Mouse (Mus musculus): Measurements from ENCODE around the gene Trub1. TPM values are rescaled to one million over a fixed set of nuclear protein-coding genes. Genes with fewer than 3 reads are reported as not detected.

Trub1 gene
- polyA plus RNA-seq (2014; fragmentation: Nextera tagmentation; extraction: Ambion mirVana), result 27.5 and 28.9 TPM in 2 replicates

DNA sequence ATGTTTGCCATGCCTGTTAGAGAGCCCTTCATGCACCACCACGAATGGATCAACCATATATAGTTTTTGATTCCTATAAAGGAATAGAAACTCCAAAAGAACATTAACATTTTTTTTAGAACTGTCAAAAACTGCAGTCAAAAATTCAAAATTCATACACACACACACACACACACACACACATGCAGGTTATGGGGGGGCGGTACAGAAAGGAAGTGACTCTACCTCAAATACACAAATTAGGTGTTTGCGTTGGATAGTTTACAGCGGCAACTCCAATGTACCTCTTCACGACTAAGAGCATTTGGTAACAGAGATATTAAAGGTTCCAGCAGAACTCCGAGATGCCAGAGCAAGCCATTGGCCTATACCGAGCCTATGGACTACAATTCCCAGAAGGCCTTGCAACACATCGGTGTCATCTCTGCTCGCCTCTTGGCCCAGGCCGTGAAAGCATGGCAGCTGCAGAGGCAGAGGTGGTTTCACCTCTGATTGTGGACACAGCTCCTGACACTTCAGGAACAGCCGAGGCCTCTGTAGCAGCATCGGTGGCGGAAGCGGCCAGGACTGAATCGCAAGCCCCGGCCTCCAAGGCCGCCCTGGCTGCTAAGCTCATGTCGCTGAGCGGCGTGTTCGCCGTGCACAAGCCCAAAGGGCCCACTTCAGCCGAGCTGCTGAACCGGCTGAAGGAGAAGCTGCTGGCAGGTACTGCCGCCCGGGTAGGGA, at the start of gene Trub1:
TSS of gene Trub1 (plus strand) at position 421 of the 726 bp plus-strand sequence.
- H3K36me3 ChIP-seq (ENCODE audit: control insufficient read depth, insufficient read depth, low read length), result no peaks in the 10 kb centered on the region
- no peaks in the 10 kb centered on the region for H3K9me3 ChIP-seq (ENCODE audit: control insufficient read depth, low read length)
- H3K4me3 ChIP-seq (ENCODE audit: low read depth, low read length), result peak within 1 kb of the TSS; percentile 91
- H3K4me2 ChIP-seq, result peak within 1 kb of the TSS; percentile 62
- peak within 1 kb of the TSS; percentile 83 for H3K9ac ChIP-seq (ENCODE audit: low read depth, low read length)
- peaks cover 6% of the 10 kb centered on the region for H3K4me1 ChIP-seq (replicated peaks; ENCODE audit: control insufficient read depth, insufficient read depth, low read length)
- no peaks in the 10 kb centered on the region for H3K27me3 ChIP-seq (replicated peaks; ENCODE audit: control insufficient read depth, insufficient read depth, low read length)
- ATAC-seq (replicated peaks; ENCODE audit: low FRiP score), result peak; percentile 97
- peak within 1 kb of the TSS; percentile 45; the same call in 1 of the 2 replicates for H3K27ac ChIP-seq (ENCODE audit: low read depth, low read length)
- 4% methylated on average over 26 of the region's 26 CpGs for WGBS
- DNase-seq (ENCODE audit: low spot score), result peak; percentile 80

DNA sequence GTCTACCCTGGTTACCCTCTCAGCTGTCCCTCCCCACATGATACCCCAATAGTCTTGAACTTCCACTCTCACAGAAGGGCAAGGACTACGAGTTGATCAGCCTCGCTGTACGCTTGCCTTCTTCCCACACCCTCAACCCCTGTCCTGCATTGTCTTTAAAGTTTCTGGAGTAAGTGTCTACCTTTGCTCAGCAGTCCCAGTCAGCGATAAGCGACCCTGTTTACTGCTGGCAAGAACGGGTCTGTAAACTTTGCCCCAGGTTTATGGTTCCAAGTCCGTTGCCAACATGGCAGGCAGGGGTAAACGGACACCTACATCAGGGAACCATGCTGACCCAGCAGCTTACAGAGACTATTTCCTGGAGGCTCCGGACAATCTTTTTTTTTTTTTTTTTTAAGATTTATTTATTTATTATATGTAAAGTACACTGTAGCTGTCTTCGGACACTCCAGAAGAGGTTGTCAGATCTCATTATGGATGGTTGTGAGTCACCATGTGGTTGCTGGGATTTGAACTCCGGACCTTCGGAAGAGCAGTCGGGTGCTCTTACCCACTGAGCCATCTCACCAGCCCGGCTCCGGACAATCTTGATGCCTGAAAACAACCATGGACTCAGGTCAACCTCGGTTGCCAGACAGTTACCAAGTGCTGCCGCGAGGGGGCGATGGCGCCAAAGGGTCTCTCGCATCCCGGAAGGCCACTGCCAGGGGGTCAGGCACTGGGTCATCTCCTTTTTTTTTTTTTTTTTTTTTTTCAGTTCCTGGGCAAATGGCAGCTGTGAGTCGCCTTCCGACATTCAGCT, 48.8 kb upstream of the Trub1 start:
- Histone ChIP-seq H3K4me1 (replicated peaks; ENCODE audit: control insufficient read depth, insufficient read depth, low read length) (peaks cover 11% of the 10 kb centered on the region), H3K4me3 (ENCODE audit: low read depth, low read length) (peak overlapping the region; percentile 34), H3K9ac (ENCODE audit: low read depth, low read length) (peak overlapping the region; percentile 58), H3K36me3 (ENCODE audit: control insufficient read depth, insufficient read depth, low read length) (no peaks in the 10 kb centered on the region), H3K9me3 (ENCODE audit: control insufficient read depth, low read length) (no peaks in the 10 kb centered on the region), H3K4me2 (peak overlapping the region; percentile 65), H3K27me3 (replicated peaks; ENCODE audit: control insufficient read depth, insufficient read depth, low read length) (no peaks in the 10 kb centered on the region), H3K27ac (ENCODE audit: low read depth, low read length) (peak overlapping the region; percentile 8; the same call in 1 of the 2 replicates)
- ATAC-seq (replicated peaks; ENCODE audit: low FRiP score) (peak; percentile 65), DNase-seq (ENCODE audit: low spot score) (peak; percentile 86)
- WGBS, result 13% methylated on average over 24 of the region's 24 CpGs

- Histone ChIP-seq H3K36me3 (ENCODE audit: control insufficient read depth, insufficient read depth, low read length) (no peaks in the 10 kb centered on the region), H3K4me2 (peak overlapping the region; percentile 65), H3K9ac (ENCODE audit: low read depth, low read length) (peak overlapping the region; percentile 58), H3K4me1 (replicated peaks; ENCODE audit: control insufficient read depth, insufficient read depth, low read length) (peaks cover 11% of the 10 kb centered on the region), H3K9me3 (ENCODE audit: control insufficient read depth, low read length) (no peaks in the 10 kb centered on the region), H3K4me3 (ENCODE audit: low read depth, low read length) (peak overlapping the region; percentile 34), H3K27me3 (replicated peaks; ENCODE audit: control insufficient read depth, insufficient read depth, low read length) (no peaks in the 10 kb centered on the region), H3K27ac (ENCODE audit: low read depth, low read length) (no peak overlapping the region)
- no peak for DNase-seq (ENCODE audit: low spot score)
- WGBS, result 16% methylated on average over 9 of the region's 9 CpGs
- no peak; the same call in 1 of the 2 replicates for ATAC-seq (replicated peaks; ENCODE audit: low FRiP score)
Observed at GRCm38 (mm10) chr19:57404502-57404848, 48.2 kb upstream of the Trub1 start.

DNA sequence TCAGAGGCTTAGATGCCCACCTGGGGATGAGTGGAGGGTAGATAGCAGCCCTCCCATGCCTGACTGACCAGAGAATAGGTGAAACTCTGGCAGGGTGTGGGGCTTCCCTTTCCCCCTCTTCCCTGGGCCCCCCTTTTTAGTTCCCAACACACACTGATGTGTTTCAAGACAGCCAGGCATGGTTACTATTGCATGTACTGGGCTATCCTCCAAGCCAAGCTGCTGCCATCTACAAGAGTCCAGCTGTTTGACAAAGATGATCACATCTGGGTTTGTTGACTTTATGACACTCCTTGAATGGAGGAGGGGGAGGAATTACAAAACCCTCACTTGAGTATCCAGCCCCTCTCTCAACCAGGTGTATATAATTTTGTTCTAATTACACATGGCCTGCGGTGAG, 44.8 kb upstream of the Trub1 start:
- no peak overlapping the region for H3K4me3 ChIP-seq (ENCODE audit: low read depth, low read length)
- H3K9me3 ChIP-seq (ENCODE audit: control insufficient read depth, low read length), result no peaks in the 10 kb centered on the region
- DNase-seq (ENCODE audit: low spot score), result no peak
- no peak overlapping the region for H3K27ac ChIP-seq (ENCODE audit: low read depth, low read length)
- H3K27me3 ChIP-seq (replicated peaks; ENCODE audit: control insufficient read depth, insufficient read depth, low read length), result no peaks in the 10 kb centered on the region
- no peak overlapping the region for H3K9ac ChIP-seq (ENCODE audit: low read depth, low read length)
- 97% methylated on average over 1 of the region's 1 CpGs for WGBS
- no peak for ATAC-seq (replicated peaks; ENCODE audit: low FRiP score)
- H3K36me3 ChIP-seq (ENCODE audit: control insufficient read depth, insufficient read depth, low read length), result no peaks in the 10 kb centered on the region
- H3K4me2 ChIP-seq, result no peak overlapping the region
- peaks cover 26% of the 10 kb centered on the region for H3K4me1 ChIP-seq (replicated peaks; ENCODE audit: control insufficient read depth, insufficient read depth, low read length)

DNA sequence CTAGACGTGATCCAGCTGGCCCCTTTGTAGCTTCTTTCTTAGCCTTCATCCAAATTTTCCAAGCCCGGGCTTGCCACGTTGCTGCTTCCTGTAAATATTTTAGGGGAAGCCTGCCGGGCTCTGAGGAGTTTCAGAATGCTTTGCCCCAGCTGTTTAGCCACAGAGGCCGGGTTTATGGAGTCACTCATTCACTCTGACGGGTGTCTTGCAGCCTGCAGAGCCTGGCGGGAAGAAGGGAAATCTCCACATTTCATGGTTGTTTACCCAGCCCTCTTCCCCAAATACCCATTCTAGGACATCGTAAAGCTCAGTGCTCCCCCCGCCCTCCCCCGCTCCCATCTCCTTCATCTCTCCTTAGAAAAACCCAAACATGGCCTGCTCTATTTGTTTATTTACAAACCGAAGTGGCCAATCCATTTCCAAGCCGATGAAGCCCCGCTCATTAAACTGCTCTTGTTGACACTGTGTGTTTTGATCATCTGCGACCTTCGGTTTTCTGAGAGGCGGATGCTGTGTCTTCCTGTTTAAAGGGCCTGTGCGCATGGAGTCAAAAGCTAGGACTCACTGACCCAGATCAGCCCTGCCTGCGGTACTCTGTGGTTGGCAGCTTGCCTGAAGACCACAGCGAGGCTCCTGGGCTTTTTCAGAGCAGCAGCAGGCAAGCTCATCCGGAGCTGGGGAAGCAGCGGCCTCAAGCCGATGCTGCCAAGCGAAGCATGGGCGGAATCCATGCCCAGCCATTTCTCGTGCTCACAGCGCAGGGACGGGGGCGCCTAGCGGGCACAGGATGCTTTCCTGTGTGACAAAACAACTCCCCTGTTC, 41.1 kb upstream of the Trub1 start:
- Histone ChIP-seq H3K36me3 (ENCODE audit: control insufficient read depth, insufficient read depth, low read length) (no peaks in the 10 kb centered on the region), H3K4me2 (peak overlapping the region; percentile 57), H3K27me3 (replicated peaks; ENCODE audit: control insufficient read depth, insufficient read depth, low read length) (no peaks in the 10 kb centered on the region), H3K4me3 (ENCODE audit: low read depth, low read length) (peak overlapping the region; percentile 28), H3K9me3 (ENCODE audit: control insufficient read depth, low read length) (no peaks in the 10 kb centered on the region), H3K9ac (ENCODE audit: low read depth, low read length) (peak overlapping the region; percentile 46; the same call in 1 of the 2 replicates), H3K27ac (ENCODE audit: low read depth, low read length) (peak overlapping the region; percentile 45), H3K4me1 (replicated peaks; ENCODE audit: control insufficient read depth, insufficient read depth, low read length) (peaks cover 20% of the 10 kb centered on the region)
- ATAC-seq (replicated peaks; ENCODE audit: low FRiP score) (0 out of 2 replicates have a peak, but pooled peaks have one; percentile 39), DNase-seq (ENCODE audit: low spot score) (peak; percentile 49)
- WGBS, result 31% methylated on average over 29 of the region's 29 CpGs

GRCm38 (mm10) chr19:57413170-57413569, 39.5 kb upstream of the Trub1 start:
- H3K4me3 ChIP-seq (ENCODE audit: low read depth, low read length), result no peak overlapping the region
- H3K36me3 ChIP-seq (ENCODE audit: control insufficient read depth, insufficient read depth, low read length), result no peaks in the 10 kb centered on the region
- DNase-seq (ENCODE audit: low spot score) (no peak), ATAC-seq (replicated peaks; ENCODE audit: low FRiP score) (no peak)
- no peak overlapping the region for H3K9ac ChIP-seq (ENCODE audit: low read depth, low read length)
- peaks cover 20% of the 10 kb centered on the region for H3K4me1 ChIP-seq (replicated peaks; ENCODE audit: control insufficient read depth, insufficient read depth, low read length)
- no peak overlapping the region for H3K4me2 ChIP-seq
- H3K27me3 ChIP-seq (replicated peaks; ENCODE audit: control insufficient read depth, insufficient read depth, low read length), result no peaks in the 10 kb centered on the region
- H3K27ac ChIP-seq (ENCODE audit: low read depth, low read length), result no peak overlapping the region
- 23% methylated on average over 3 of the region's 3 CpGs for WGBS
- no peaks in the 10 kb centered on the region for H3K9me3 ChIP-seq (ENCODE audit: control insufficient read depth, low read length)

- H3K27me3 ChIP-seq (replicated peaks; ENCODE audit: control insufficient read depth, insufficient read depth, low read length), result no peaks in the 10 kb centered on the region
- no peak overlapping the region for H3K4me2 ChIP-seq
- H3K4me3 ChIP-seq (ENCODE audit: low read depth, low read length), result no peak overlapping the region
- no peak overlapping the region for H3K9ac ChIP-seq (ENCODE audit: low read depth, low read length)
- 75% methylated on average over 6 of the region's 6 CpGs for WGBS
- H3K4me1 ChIP-seq (replicated peaks; ENCODE audit: control insufficient read depth, insufficient read depth, low read length), result peaks cover 22% of the 10 kb centered on the region
- H3K27ac ChIP-seq (ENCODE audit: low read depth, low read length), result no peak overlapping the region
- ATAC-seq (replicated peaks; ENCODE audit: low FRiP score) (no peak), DNase-seq (ENCODE audit: low spot score) (no peak)
- no peaks in the 10 kb centered on the region for H3K36me3 ChIP-seq (ENCODE audit: control insufficient read depth, insufficient read depth, low read length)
- H3K9me3 ChIP-seq (ENCODE audit: control insufficient read depth, low read length), result no peaks in the 10 kb centered on the region
Observed at GRCm38 (mm10) chr19:57413918-57414317, 38.8 kb upstream of the Trub1 start.

DNA sequence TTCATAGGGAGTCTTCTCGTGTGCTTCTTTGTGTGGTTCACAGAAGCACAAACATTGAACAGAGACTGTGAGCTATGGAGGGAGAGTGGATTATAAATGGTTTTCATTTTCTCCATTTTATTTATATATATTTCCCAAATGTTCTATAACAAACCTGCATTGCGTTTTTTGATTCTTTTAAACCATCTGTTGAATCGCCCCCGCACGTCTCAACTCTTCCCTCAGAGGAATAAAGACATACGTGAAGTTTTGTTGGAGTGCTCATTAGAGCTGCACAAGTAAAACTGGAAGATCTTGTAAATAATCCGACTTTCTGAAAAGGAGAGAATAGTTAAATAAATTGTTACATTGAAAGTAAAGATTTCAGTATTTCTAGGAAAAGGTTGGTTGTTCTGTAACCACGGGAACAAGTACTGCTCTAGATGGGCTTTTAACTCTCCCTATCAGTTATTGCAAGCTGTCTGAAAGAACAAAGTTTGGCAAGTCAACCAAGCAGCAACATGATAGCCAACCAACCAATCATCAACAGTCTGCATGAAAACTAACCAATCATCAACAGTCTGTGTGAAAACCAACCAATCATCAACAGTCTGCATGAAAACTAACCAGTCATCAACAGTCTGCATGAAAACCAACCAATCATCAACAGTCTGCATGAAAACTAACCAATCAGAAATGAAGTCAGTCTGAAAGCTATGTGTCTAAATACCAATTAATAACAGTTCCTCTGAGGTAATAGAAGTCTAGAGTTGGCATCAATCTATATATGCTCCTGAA, 37.5 kb upstream of the Trub1 start:
- Histone ChIP-seq H3K4me3 (ENCODE audit: low read depth, low read length) (no peak overlapping the region), H3K27ac (ENCODE audit: low read depth, low read length) (no peak overlapping the region), H3K9ac (ENCODE audit: low read depth, low read length) (no peak overlapping the region), H3K4me2 (no peak overlapping the region), H3K4me1 (replicated peaks; ENCODE audit: control insufficient read depth, insufficient read depth, low read length) (peaks cover 19% of the 10 kb centered on the region), H3K9me3 (ENCODE audit: control insufficient read depth, low read length) (no peaks in the 10 kb centered on the region), H3K36me3 (ENCODE audit: control insufficient read depth, insufficient read depth, low read length) (no peaks in the 10 kb centered on the region), H3K27me3 (replicated peaks; ENCODE audit: control insufficient read depth, insufficient read depth, low read length) (no peaks in the 10 kb centered on the region)
- DNase-seq (ENCODE audit: low spot score), result no peak
- 86% methylated on average over 8 of the region's 8 CpGs for WGBS
- no peak for ATAC-seq (replicated peaks; ENCODE audit: low FRiP score)
